Mouse (Mus musculus) urinary bladder, postnatal 10 days (tissue): ENCODE measurements around the gene Mapkbp1.
A peak's percentile ranks its signal among the peaks of the same experiment; 100 is the strongest.

ENCODE experiments used
- DNase-seq: peaks from one replicate; pipeline ENCODE4 v3.0.0; 2022; ENCODE audit warnings: low spot score

Gene Mapkbp1

DNA sequence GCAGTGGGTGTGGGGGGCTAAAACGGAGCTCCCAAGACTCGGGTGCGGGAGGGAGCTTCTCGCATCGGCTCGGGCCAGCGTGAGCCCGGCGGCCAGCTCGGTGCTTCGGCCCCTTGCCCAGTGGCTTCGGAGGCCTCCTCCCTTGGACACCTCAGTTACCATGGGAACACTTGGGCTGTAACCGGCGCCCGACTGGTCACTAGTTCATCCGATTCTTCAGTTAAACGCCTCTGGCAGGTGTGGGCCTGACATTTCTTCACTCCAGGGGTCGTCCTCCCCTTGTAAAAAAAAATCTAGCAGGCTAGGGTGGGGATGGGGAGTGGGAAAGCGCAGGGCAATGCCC lies at the start of gene Mapkbp1:
Gene Mapkbp1, plus strand, starts transcription at position 163 of the 343 bp plus-strand sequence.
- DNase-seq, result no peak

DNA sequence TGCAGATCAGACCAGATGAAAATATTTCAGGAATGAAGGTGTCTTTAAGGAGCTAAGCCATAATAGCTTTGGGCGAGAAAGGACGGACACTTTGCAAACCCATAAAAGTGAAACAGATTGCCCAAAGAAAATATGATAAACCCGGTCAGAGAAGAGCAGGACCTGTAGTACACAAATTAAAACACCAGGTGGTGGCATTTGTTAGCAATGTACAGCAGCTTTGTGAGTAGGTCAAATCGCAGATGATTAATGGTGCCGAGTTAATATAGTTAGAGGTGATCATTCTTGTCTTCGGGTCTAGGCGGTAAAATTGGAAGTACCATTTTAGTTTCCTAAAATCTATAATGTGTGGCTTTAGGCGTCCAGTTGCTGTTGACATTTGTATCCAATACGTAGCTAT lies 1.9 kb upstream of the Mapkbp1 start:
- no peak for DNase-seq

DNA sequence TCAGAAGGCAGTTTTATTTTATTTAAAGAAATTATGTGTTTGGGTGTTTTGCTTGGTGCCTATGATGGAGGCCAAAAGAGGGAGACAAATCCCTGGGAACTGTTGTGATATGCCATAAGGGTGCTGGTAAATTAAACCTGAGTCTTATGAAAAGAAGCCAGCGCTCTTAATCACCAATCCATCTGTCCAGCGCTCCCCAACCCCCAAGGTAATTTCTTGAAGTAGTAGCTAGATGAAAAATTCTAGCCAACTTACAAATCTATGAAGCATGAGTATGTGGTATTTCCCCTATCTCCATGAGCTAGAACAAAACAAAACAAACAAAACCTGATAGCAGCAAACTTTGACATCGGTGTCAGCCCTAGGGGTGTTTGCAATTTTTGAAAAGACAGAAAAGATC lies 1.2 kb upstream of the Mapkbp1 start:
- DNase-seq, result no peak

DNA sequence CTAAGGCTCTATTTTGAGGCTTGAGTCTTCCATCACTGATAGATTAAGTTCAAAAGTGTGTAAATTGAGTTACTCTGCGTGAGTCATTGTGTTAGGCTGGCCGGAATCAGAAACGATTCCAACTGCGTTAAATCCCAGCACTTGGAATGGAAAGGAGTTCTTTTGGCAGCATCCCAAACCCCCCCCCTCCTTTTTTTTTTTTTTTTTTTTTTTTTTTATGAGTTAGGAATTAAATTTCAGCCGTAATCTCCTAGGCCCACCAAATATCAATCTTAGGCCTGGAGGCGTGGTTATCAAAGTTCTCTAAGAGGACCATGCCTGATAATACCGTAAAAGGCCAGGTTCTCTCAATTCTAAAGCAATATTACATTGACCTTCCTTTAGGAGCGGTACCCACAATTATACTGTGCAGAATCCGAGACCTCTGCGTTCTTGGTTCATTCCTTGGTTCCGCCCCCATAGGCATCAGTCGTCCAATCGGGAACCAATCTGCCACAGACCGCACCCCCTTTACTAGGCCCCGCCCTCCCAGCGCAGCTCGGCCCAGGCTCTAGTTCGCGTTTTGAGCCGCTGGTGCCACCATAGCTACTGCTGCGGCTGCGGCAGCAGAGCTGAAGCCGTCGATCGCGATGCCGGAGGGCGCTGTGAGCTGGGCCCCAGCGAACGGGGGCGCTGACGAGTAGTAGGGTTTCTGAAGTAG lies 512 bp upstream of the Mapkbp1 start:
- peak; percentile 86 for DNase-seq

DNA sequence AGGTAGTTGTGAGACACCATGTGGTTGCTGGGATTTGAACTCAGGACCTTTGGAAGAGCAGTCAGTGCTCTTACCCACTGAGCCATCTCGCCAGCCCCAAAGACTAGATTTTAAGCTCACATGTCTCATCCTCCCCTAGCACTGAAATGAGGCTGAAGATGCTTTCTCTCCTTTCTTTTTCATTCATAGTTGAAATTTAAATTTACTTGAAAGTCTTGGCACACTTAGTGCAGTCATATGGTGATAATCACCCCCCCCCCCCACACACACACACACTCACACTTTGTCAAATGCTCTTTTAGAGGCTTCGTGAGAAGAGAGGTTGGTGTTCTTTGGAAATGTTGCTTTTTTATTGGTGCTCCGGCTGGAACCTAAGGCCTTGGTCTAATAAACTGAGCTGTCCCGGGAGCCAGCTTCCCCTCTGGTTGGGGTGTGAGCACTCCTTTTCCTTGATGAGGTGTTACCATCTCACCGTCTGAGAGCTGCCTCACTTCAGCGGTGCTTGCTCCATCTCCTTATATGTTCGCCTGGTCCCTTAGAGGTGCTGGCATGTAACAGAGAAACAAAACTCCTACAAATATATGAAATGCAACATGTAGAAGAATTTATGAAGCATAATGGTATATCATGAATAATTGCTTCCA lies 8.0 kb downstream of the Mapkbp1 start:
- DNase-seq, result no peak

DNA sequence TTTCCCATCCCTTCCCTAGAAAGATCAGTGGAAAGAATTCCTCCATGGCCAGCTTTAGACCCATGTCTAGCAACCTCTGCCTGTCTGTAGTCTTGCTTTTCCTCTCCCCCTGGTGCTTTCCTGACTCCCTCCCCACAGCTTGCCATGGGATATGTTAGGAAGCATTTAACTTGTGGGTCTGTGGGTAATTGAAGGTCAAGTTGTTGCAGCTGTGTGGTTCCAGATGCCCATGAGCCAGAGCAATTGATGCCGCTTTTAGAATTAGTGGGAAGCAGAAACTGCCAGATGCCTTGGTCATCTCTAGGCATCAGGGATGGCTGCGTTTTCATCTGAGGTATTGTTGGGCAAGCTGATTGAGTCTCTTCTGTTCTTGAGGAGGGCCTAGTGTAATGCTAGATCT lies 9.1 kb downstream of the Mapkbp1 start:
- no peak for DNase-seq

DNA sequence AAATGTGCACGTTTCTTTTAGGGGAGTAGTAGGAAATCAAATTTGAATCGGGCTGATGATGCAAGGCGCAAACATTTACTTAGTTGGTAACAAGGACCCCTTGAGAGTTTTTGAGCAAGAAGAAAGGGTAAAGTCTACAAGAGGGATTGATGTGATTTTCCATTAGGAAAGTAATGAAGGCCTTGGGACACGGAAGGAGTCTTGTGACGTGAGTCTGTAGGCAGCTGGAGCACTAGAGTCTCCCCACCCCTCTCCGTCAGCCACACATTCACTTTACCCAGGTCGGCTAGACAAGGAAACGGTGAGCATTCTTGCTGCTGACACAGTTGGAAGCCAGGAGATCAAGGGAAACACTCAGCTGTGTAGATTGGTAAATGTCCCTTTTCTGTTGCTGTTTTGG lies 13.4 kb downstream of the Mapkbp1 start:
- no peak for DNase-seq

DNA sequence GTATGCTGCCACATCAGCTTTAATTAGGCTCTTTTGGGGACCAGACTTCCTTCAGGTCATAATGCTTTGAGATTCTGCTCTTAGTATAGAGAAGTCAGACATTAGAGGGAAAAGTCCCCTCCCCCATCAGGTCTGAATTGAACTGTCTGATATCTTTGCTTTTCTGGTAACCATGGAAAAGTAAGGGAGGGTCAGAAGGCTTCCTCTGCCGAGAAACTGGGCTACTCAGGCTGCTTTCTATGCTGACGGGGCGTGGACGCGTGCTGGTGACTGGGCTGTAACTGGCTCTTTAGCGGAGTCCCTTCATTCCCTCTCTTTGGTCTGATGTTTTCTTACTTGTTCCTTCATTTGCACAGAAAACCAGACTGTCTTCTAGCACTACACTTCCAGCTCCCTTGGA lies 13.9 kb downstream of the Mapkbp1 start:
- no peak for DNase-seq

DNA sequence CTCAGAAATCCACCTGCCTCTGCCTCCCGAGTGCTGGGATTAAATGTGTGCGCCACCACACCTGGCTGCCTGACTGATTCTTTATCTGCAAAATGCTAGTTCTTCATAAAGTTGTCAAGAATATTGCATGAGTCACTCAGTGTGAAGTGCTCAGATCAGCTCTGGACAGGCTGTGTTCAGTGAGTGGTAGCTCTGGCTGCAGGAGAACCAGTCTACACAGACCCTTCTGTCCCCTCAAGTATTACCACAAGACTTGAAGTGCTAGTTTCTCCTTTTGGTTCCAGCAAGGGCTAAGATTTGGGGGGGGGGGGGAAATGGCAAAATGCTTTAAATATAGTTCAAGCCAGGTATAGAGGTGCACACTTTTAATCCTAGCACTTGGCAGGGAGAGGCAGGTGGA lies 14.9 kb downstream of the Mapkbp1 start:
- DNase-seq, result no peak

DNA sequence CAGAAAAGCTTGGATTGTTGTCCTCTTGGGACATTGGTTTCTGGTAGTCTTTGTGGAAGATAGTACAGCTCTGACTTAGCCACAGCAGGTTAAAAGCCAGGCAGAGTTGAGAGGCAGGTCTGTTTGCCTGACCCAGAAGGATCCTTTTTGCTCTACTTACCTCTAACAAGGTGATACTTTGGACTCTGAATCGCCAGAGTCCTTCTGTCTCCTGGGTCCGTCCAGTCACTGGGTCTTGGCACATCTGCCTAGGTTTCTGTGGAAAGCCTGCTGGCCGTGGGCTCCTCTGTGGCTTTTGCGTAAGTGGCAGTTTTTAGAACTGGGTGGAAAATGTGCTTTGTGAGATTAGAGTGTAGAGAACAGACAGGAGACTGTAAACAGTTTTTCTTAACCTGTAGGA lies 16.5 kb downstream of the Mapkbp1 start:
- no peak for DNase-seq

DNA sequence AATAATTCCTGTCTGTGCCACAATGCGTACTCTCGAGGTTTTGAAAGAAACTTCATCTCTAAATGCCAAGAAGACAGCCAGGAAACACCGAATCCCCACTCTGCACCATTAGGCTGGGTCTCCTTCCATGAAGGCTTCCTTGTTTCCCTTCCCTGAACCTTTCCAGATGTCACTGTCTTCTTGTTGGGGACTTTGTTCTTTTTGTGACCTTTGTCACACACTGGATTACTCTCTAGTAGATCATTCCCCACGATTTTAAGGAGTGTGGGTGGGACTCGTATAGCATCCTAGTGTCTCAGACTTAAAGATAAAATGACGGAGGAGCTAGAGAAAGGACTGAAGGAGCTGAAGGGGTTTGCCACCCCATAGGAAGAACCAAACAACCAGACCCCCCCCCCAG lies 18.4 kb downstream of the Mapkbp1 start:
- no peak for DNase-seq

DNA sequence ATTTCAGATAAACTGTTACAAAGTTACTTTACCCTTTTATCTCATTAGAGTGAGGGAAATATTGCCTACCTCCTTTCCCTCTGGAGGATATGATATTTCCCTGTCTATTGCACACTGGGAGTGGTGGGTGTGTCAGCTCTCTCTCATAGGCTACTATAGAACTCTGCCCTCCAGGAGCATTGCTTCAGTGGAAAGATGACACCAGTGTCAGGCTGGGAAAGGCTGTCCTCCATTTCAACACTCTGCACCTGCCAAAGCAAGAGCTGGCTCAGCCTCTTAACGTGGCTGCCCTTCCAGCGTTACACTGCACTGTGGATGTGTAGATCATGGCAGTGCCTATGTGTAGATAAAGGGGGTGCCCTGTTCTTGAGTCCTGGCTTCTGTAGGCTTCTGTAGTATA lies 19.9 kb downstream of the Mapkbp1 start:
- no peak for DNase-seq

DNA sequence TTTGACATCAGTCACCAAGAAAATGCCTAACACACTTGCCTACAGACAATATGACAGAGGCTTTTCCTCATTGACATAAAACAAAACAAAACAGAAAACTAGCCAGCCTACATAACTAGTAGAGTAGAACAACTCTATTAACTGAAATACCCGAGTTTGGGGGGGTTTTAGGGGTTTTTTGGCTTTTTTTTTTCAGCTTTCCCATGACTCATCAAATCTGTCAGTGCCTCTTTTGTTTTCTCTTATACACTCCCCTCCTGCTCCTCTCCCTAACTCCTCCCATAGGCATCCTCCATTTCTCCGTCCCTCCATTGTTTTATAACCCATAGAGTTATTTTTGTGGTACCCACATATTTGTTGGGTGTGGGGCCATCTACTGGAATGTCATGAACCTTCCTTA lies 21.0 kb downstream of the Mapkbp1 start:
- no peak for DNase-seq

DNA sequence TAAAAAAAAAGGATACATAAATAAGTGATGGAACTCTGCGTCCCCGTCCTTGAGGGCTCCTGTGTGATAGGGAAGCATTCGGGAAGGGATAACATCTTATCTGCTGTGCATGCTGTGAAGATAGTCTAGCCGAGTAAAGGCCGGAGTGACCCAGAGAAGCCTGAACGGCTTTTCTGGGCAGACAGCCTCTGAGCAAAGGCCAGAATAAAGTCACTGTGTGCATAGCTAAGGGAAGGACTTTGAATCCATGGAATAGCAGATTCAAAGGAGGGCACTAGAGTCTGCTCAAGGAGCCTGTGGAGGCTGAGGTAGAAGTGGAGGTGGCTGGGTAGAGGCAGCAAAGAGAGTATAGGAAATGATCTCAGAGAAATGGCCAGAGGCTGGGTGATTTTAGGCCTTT lies 22.3 kb downstream of the Mapkbp1 start:
- DNase-seq, result no peak

DNA sequence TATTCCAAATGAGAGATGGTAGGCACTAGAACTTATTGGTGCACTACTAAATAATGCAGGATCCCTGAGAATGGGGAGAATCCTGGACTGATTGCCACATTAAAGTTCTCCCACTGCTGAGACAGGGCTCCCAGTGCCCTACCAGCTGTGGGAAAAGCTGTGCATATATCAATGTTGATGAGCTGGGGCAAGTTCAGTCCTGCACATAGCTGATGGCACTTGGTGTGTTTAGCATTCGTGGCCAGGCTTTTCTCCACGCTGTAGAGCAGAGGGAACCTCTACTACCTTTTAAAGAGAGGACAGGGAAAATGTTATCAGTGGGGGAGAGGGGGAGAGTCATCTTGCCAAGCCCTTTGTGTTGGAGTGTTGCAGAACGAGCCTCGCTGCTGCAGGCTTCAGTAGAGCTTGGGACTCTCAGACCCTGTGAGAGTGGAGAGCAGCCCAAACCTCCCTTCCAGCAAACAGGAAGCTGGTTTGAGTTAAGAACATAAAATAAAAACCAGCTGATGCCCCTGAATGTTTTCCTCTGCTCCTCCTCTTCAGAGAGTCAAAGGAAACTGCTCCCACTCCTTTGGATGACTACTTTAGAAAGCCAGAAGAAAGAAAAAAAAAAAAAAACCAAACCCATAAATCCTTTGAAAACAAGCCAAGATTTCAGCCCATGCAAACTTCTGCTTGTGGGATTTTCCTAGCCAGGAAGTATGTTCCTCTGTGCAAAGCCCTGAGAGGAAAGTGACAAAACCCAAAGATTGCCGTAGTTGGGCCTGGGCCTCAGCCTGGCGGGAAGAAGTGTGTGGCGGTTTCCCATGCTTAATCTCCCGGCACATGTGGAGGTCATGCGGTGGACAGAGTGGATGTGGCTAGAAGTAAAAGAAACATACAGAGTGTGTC lies 23.1 kb downstream of the Mapkbp1 start:
- DNase-seq, result no peak

DNA sequence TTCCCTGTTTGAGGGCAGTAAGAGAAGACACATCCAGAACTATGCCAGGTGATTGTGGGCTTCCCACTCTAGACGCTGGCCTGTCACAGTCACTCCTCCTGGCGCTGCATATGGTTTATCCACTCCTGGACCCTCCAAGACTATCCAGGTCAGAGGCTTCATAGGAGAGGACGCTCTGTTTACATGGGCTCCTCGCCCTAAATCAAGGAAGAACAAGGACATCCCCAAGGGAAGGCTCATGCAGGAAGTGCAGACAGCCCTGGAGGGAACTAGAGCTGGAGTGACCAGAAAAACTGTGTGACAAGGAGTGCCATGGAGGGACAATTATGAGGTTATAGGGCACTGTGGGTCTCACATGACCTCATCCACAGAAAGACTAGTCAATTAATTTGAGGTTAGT lies 24.9 kb downstream of the Mapkbp1 start:
- DNase-seq, result no peak

DNA sequence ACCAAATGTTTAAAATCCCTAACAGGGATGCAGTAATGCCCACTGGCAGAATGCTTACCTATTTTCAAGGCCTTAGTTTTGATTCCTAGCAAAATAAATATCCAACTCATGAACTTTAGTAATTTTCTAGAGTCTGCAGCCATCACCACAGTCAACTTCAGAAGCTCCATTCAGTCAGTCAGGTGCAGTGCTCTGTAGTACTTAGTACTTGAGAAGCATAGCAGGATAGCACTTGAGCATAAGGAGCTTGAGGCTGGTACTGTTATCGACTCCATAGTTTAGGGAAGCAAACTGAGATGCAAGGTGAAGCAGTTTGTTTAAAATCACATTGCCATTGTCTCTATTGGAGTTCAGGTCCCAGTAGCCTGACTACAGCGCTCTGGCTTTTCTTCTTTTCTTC lies 27.2 kb downstream of the Mapkbp1 start:
- DNase-seq, result no peak

DNA sequence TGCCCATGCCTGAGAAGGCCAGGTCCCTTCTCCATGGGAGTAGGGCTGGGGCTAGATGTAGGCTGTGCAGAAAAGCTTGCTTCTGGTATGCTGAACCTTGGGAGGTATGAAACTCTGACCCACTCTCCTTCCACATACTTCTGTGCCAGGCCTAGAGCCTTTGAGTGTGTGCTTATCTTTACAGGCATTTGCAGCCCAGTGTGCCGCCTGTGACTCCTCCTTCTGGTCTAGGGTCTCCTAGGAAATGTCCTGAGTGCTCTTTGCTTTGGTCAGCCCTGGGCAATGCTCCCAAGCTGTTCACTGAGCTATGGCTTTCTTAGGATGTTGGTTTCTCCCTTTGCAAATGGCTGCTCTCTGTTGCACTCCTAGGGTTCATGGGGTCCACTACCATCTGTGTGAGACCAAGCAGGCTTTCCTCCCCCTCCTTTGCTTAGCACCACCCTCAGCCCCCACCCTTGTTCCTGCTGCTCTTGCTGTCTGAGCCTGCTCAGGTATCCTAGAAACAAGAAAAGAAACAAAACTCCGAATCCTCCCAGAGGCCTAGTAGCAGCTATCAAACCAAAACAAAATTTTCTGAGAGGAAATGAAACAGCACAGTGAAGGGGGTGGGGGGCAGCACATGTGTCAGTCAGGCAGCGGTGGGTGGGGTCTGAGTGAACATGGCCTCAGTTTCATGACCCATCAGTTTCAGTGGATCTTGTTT lies 28.5 kb downstream of the Mapkbp1 start:
- no peak for DNase-seq

DNA sequence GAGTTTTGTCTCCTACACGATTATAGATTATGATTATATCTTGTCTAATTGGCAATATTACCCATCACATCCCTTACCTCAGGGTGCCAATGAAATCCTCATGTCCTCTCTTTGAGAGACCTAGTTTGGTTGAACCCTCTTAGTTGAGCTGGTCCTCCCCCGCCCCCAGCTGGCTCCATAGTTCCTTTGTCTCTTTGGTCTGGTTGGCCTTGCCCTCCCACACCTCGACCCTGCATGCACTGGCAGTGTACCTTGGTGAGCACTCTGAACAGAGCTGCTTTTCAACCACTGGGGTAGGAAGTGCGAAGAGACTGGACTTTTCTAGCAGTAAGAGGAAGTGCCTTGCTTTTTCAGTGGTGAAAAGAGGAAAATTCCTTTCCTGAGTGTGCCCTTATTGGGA lies 29.5 kb downstream of the Mapkbp1 start:
- DNase-seq, result no peak

DNA sequence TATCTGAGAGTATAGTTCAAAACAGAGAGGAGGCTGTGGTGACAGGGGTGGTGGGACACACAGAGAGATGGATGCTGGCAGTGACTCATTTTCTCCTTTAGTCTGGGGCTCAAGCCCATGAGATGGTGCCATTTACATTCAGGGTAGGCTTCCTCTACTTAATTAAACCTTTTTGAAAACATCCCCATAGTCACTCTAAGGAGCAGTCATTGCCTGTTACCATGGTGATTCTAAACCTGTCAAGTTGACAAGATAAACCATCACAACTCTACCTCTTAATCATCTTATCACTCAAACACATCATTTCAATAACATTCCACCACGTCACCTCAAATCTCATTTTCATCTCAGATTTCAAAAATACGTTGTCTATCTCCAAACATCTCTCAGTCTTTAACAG lies 31.5 kb downstream of the Mapkbp1 start:
- no peak for DNase-seq

DNA sequence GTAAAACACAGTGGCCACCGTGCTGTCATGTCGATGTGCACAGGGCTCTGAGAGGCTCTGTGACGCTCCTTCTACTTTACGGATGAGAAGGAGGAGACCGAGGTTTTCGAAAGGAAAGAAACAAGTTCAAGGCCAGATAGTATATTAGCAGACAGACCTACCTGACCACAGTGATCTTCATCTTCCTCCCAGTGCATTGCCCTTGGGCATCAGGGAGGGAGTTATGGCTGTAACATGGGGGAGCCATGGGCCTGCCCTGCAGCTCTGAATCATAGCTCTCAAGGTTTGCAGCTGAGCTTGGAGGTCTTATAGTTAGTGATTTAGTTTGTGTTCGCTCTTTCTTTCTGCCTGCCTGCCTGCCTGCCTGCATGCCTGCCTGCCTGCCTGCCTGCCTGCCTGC lies 34.2 kb downstream of the Mapkbp1 start:
- DNase-seq, result no peak

DNA sequence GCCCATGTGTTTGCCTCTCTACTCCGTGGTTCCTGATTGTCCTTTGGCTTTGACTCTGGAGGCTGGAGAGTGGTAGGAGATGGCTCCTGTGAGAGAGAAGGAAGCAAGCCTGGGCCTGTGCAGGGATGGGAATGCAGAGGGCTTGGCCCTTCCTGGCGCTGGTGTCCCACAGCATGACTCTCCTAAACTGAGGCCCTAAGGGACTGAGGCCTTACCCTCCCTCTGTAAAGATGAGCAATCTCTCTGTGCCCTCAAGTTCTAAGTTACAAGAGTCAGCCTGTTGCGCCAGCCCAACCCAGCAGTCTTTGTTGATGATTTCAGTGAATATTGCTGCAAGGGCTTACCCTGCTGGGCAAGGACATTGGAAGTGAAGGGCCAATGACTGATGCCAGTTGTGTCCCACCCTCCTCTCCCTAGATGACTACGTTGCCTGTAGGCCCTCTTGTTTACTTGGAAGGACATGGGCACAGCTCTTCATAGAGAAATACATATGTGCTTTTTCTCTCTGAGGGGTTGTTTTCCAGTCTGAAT lies 35.2 kb downstream of the Mapkbp1 start:
- DNase-seq, result no peak
